8 mouse cellular contexts compared by ENCODE assay signal in genomic region chr4:142083762-142084130, GRCm38 (mm10). TPM values are rescaled to one million over a fixed set of nuclear protein-coding genes. Genes with fewer than 3 reads are reported as not detected.
DNase-seq lines count a peak whose midpoint lies in the region; ATAC-seq and TF ChIP-seq lines count a peak whose summit lies in the region.

No protein-coding gene starts in this region.

- POLR2A ChIA-PET in Patski (lab: Charles Lee): interaction anchor here (1.0 kb wide), 1 partner anchor 14 kb away, joined by 6 read pairs; no protein-coding TSS in a partner anchor

- peak overlapping the region; percentile 77 for H3K4me2 ChIP-seq in forebrain, embryonic 15.5 days (replicated peaks)

- no peaks in the 10 kb centered on the region for H3K9me3 ChIP-seq in forebrain, embryonic 15.5 days
- H3K9me3 ChIP-seq in megakaryocyte, embryonic 14.5 days: peaks cover 15% of the 10 kb centered on the region

- H3K4me3 ChIP-seq in brown adipose tissue, adult 24 weeks (ENCODE audit: insufficient read depth, low read depth, low read length): peak overlapping the region; percentile 60
- peak overlapping the region; percentile 50 for H3K4me3 ChIP-seq in forebrain, embryonic 15.5 days
- H3K4me3 ChIP-seq in megakaryocyte, embryonic 14.5 days (replicated peaks): peak overlapping the region; percentile 89

- CTCF ChIA-PET in Patski (lab: Charles Lee): interaction anchor here (0.7 to 1.5 kb wide), 2 partner anchors 9 to 14 kb away, joined by 3 read pairs; no protein-coding TSS in a partner anchor

- H3K27ac ChIP-seq in brown adipose tissue, adult 24 weeks (replicated peaks; ENCODE audit: low read depth, low read length): 0 out of 2 replicates have a peak overlapping the region, but pooled peaks have one; percentile 11
- no peak overlapping the region for H3K27ac ChIP-seq in forebrain, embryonic 15.5 days (replicated peaks)

- peak; percentile 77 for ATAC-seq in Patski
- ATAC-seq in forebrain, embryonic 15.5 days (replicated peaks): peak; percentile 47; the same call in 1 of the 2 replicates

- peaks cover 4% of the 10 kb centered on the region; the same call in 1 of the 2 replicates for H3K4me1 ChIP-seq in brown adipose tissue, adult 24 weeks (ENCODE audit: control insufficient read depth, insufficient read depth, insufficient read length, low read length)
- peaks cover 27% of the 10 kb centered on the region for H3K4me1 ChIP-seq in forebrain, embryonic 15.5 days
- peaks cover 22% of the 10 kb centered on the region for H3K4me1 ChIP-seq in megakaryocyte, embryonic 14.5 days

- no peaks in the 10 kb centered on the region for H3K27me3 ChIP-seq in Patski
- H3K27me3 ChIP-seq in forebrain, embryonic 15.5 days: peaks cover 24% of the 10 kb centered on the region; the same call in 1 of the 2 replicates
- H3K27me3 ChIP-seq in megakaryocyte, embryonic 14.5 days (replicated peaks): peaks cover 87% of the 10 kb centered on the region

- peak; percentile 85 for TF ChIP-seq CTCF in Patski (IDR thresholded peaks at IDR 0.05)

- peak overlapping the region; percentile 49 for H3K9ac ChIP-seq in forebrain, embryonic 15.5 days (replicated peaks)

- no peak for DNase-seq in Patski (ENCODE audit: low read depth, low spot score)
- DNase-seq in heart, postnatal 36 days: peak; percentile 68 to 74
- DNase-seq in kidney, postnatal 4 days: peak; percentile 85 to 91
- DNase-seq in right cerebral cortex, postnatal 25 days: peak; percentile 49
- DNase-seq in T-cell, adult 2 months (ENCODE audit: low spot score): no peak

- H3K36me3 ChIP-seq in forebrain, embryonic 15.5 days: no peaks in the 10 kb centered on the region
- no peaks in the 10 kb centered on the region for H3K36me3 ChIP-seq in megakaryocyte, embryonic 14.5 days (replicated peaks; ENCODE audit: low read length)

- intact Hi-C loops in heart, postnatal 36 days (cut with DNase I): loop anchor here (1.0 to 2.0 kb wide), 3 partner anchors 15 to 69 kb away; partner anchors contain the start of gene Fhad1

- in situ Hi-C loops in Patski (cut with MboI; ENCODE audit: low pct_unique_long_range_greater_than_20kb): no loop called here

- WGBS in forebrain, embryonic 15.5 days: under 1% methylated on average over 28 of the region's 29 CpGs

RNA-seq across cellular contexts. Expression of gene Tmem51, which starts 0.4 kb away (rescaled TPM):
- polyA plus RNA-seq in Patski (2021): 10.3 TPM
- polyA plus RNA-seq in brown adipose tissue, adult 24 weeks (2012; ENCODE audit: insufficient read depth, insufficient read length, missing spikeins): 0.91 and 1.8 TPM in 2 replicates
- 6.5 and 6.6 TPM in 2 replicates for polyA plus RNA-seq in forebrain, embryonic 15.5 days (2015; fragmentation: Nextera tagmentation; extraction: Ambion mirVana)
- 1 to 10 TPM; 5.1 to 5.2 TPM for total RNA-seq in heart, postnatal 36 days (2021)
- 13.4 TPM in 1 of 2 replicates, not detected in the other for polyA plus RNA-seq in megakaryocyte, embryonic 14.5 days (2012; ENCODE audit: insufficient read depth, low replicate concordance)

Comparison
In these comparisons a context has a peak if more than half of its experiments do, and no peak if none do; other contexts are left out.
1. DNase-seq: peak in heart, postnatal 36 days (2 of 2), kidney, postnatal 4 days (2 of 2) and right cerebral cortex, postnatal 25 days (single experiment); none in Patski (single experiment) and T-cell, adult 2 months (single experiment).
2. Peak in every context shown above with its lines, with median percentiles within 50 percentile points of each other: H3K4me3 ChIP-seq.